Mouse (Mus musculus) gonadal fat pad, adult 2 months (tissue): ENCODE data around the gene C1galt1. TPM values are rescaled to one million over a fixed set of nuclear protein-coding genes. Genes with fewer than 3 reads are reported as not detected.

ENCODE experiments used
- DNase-seq: peaks from one replicate; pipeline ENCODE4 v3.0.0-alpha.2; 2012; ENCODE audit warnings: low read depth
- polyA plus RNA-seq: library from polyadenylated mRNA; depleted of rRNA; stranded (reverse); fragments of >200 nt; gene quantifications from 2 replicates; pipeline ENCODE4 v1.2.3, GENCODE M21; 2012; rRNA removed

Gene C1galt1
- polyA plus RNA-seq, 1 experiment, result 5.8 TPM

DNA sequence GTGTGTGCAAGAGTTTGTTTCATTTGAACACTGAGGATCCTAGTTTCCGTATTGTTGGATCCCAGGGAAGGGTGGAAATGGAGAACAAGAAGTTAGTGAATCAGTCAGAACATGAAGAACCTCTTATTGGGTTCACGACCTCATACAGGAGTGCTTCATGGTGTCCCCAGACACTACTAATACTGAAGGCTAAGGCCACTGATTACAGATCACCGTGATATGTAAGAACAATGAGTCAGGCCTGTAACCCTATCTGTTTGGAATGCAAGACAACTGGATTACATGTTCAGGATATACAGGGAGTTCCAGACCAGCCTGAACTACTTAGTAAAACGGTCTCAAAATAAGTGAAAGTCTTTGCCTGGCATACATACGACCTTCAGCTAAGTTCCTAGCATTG, 13.9 kb downstream of the C1galt1 start:
- DNase-seq, result no peak

DNA sequence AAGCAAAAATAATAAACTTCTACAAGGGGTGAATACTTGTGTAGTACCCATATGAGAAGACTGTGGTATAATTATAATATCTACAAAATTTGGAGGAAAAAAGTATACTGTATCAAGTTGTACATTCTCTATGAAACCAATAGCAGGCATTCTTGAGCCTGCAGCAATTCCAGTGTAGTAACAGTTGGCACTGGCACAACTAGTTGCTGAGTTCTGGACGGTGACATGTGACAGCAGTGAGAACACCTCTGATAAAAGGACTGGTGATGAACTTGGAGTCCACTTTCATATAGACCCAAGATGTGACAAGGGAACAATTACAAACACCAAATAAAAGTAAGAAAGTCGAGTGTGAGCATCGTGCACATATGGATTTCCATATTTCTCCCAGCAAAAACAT, 14.5 kb downstream of the C1galt1 start:
- DNase-seq, result no peak

DNA sequence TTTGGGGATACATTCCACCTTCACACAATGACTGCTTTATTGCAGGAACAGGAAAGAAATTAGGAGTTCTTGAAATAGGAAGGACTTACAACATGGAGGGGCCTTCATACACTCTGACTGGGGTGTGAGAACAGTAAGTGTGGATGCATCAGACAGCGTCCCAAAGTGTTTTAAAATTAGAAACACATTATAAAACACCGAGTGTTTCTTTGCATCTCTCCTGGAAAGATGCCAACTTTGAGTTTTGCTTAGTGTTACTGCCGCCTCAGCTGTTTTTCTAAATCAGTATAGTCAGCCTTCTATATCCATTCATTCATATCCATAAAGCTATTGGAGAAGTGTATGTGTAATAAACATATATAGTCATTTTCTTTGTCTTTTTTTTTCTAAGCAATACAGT, 16.4 kb downstream of the C1galt1 start:
- DNase-seq, result no peak

DNA sequence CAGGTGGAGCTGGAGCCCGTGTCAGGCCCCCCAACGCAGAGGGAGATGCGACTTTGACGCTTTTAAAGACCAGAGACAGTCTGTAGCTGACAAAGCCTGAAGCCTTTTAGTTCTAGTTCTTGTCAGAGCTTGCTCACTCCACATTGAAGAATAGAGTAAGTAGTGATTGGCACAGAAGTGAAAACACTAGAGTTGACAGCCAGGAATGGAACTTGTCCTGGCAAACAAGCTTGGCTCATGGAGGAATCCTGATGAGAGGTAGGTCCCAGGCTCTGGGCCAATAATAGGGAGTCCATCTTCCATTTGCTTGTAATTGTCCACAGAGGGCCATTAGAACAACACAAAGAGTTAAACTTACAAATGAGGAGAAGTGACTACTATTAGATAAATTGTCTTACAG, 18.7 kb downstream of the C1galt1 start:
- peak; percentile 58 for DNase-seq

DNA sequence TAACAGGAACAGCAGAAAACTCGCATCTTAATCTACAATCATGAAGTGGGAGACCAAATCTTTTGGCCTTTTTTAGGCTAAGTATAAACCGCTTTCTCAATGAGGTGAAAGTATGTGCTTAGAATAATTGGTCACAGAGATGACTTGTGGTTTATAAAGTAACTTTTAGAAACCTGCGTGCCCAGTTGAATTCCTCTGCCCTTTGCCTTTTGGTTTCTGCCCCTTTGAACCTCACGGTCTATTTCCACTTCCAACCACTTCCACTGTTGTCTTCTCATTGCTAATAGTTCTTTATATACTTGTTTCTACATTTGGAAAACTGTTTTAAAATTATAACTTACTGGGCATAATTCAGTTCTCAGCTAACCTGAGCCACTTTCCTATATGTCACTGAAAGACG, 32.2 kb downstream of the C1galt1 start:
- no peak for DNase-seq

DNA sequence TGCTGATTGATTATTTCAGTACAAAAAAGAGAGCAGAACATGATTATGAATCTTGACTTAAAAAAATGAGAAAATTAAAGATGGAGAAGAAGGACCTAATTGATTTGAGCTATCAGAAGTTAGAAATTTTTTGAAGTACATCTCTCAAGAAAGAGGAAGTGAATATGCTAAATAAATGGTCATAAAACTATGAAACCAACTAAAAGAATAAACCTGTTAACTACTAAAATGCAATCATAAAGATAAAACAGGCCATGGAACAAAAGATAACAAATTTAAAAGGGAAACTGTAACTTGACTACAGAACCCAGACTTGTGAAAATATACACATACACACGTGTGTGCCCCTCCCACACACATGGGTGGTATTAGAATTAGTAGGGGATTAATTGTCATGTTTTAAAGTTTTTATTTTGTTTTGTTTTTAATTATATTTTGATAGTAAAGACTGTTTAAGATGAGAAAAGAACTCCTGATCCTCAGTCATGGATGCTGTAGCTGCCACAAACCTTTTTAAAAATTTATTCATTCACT, 37.0 kb downstream of the C1galt1 start:
- no peak for DNase-seq

DNA sequence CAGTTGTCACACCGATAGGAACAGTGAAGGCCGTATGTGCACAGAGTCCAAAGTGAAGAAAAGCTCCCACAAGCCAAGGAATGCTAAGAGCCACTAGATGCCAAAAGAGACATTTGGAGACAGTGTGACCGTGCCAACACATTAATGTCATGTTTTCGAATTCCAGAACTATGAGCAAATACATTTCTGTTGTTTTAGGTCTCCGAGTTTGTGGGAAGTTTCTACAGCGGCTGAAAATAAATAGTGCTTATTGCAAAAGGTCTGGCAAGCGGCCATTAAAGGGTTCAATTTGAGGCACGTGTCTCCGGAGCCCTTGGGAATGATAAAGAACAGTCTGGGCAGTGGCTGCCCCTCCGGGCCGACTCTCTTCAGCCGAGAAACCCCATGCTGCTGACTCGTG, 37.9 kb downstream of the C1galt1 start:
- DNase-seq, result no peak

DNA sequence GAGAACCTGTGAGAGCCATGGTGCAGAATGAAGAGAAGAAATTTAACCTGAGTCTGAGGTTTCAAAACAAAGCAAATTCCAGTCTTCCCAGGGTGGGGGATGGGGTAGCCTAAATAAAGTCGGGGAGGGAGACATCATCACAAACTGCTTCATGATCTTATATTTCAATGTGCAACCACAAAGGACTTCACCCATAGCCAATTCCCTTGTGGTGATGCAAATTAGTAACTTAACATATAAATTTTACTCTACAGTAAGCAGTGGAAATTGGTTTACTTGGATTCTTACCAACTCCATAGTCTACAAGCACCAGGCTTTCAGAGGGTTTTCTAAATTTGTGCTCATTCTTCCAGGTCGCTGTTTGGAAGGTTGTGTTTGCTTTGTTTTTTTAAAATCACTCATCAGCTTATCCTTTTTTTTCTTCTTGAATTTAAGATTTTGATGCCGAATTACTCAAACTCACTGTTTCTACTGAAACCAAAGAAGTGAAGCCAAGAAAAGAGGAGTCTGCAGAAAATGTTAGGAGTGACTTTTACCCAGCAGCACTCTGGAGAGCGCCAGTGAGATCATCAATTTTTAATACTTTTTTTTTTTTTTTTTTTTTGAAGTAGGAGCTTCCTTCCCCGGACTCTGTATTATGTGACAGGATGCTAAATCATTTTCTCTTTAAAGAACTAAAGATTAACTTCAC, 41.5 kb downstream of the C1galt1 start:
- DNase-seq, result no peak

DNA sequence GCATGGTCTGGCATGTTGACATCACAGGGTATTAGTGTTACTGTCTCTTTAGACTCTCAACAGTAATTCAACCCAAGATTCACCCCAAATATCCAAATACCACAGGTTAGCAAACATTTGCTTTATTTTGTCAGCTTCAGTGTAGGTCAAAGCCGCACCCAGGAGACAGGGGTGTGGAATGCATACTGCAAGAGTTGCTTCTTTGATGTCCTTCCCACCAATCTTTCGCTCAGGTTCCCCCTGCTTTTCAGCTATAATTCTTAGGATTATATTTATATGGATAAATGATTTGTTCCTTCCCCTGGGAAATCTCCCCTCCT, 42.0 kb downstream of the C1galt1 start:
- no peak for DNase-seq

DNA sequence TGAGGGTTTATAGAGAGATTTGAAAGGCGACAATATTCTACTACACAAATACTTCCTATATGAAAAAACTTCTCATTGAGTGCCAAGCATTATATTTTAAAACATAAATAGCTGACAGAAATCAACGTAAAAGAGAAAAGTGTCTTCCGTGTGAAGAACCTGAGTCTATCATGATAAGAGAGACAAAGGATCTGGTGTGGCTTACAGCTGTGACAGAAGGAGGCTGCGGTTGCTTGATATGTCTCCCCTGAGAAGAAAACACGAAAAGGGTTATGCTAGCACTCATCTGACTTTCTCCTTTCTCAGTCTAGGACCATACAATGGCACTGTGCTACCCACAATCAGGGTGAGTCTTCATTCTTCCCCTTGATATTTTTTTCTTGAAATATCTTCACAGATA, 51.7 kb downstream of the C1galt1 start:
- no peak for DNase-seq

DNA sequence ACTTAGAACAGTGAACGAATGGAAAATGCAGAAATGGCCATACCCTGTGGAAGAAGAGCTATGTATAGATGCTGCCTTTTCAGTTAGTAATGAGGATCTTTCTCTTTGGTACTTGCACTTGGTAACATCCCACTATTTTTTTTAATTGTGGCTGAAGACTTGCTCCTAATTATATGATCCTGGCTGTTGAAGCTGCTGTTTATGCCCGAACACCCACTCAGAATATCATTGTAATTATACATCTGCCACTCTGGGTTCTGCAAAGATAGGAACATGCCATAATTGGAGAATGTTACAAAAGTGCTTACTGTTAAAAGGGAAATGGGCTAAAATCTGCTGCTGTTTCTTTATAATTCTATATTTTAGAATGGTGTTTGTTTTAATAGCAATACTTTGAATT, 67.4 kb downstream of the C1galt1 start:
- DNase-seq, result no peak

Other genes with a start within 250 kb of the C1galt1 start
- gene Asns, start 151.6 kb upstream of the C1galt1 start, polyA plus RNA-seq, result 32.4 and 35.5 TPM in 2 replicates